Mouse (Mus musculus) adipose tissue, adult 10 weeks (tissue): ENCODE data around the gene Glipr1l2. TPM values are rescaled to one million over a fixed set of nuclear protein-coding genes. Genes with fewer than 3 reads are reported as not detected.

ENCODE experiments used
- polyA plus RNA-seq: library from polyadenylated mRNA; stranded (reverse); fragments of 350-450 nt; fragmentation: Illumina TruSeq; extraction: RNeasy Lipid Tissue Mini Kit (QIAGEN cat#74804); gene quantifications from one replicate; pipeline ENCODE4 v1.2.3, GENCODE M21; 2014; ENCODE audit warnings: low read depth, low replicate concordance

The Glipr1l2 gene
- polyA plus RNA-seq = 1.3 TPM

GRCm38 (mm10) chr10:112083157-112083556, at the start of gene Glipr1l2:
Glipr1l2 (plus strand) TSS chr10:112083354.

GRCm38 (mm10) chr10:112059702-112060582, 23.2 kb upstream of the Glipr1l2 start, which contains the start of gene Glipr1l1:
Glipr1l1 (plus strand) TSS chr10:112060189.

Other genes starting within 250 kb of the Glipr1l2 start
- gene Krr1, start 110.7 kb upstream of the Glipr1l2 start, polyA plus RNA-seq = 15.9 TPM
- gene Glipr1, start 80.7 kb upstream of the Glipr1l2 start, polyA plus RNA-seq = 5.1 TPM
- 2.4 TPM for gene Glipr1l1, start 23.2 kb upstream of the Glipr1l2 start, polyA plus RNA-seq
- 0.51 TPM for gene Glipr1l3, start 77.0 kb downstream of the Glipr1l2 start, polyA plus RNA-seq
- 1.3 TPM for gene Caps2, start 80.3 kb downstream of the Glipr1l2 start, polyA plus RNA-seq
- 2.2 TPM for gene Kcnc2, start 187.8 kb downstream of the Glipr1l2 start, polyA plus RNA-seq